In genomic region chr14:31406154-31406810, GRCm38 (mm10) we compare ENCODE assay signal across 11 mouse cellular contexts. TPM values are rescaled to one million over a fixed set of nuclear protein-coding genes. Genes with fewer than 3 reads are reported as not detected.
DNase-seq lines count a peak whose midpoint lies in the region; ATAC-seq and TF ChIP-seq lines count a peak whose summit lies in the region.
"Had no signal": no experiment of that assay in that cellular context is flagged by ENCODE, and none has a peak within 500 bp of the region (broad histone marks: within the 10 kb centered on the region; RNA-seq: fewer than 3 reads in every experiment).

No protein-coding gene starts in this region.

- no peaks in the 10 kb centered on the region for H3K9me3 ChIP-seq in hindbrain, embryonic 16.5 days (ENCODE audit: control insufficient read depth, low read length)
- H3K9me3 ChIP-seq in hindbrain, embryonic 13.5 days: no peaks in the 10 kb centered on the region
- no peaks in the 10 kb centered on the region for H3K9me3 ChIP-seq in midbrain, postnatal 0 days (ENCODE audit: low read length)
- H3K9me3 ChIP-seq in midbrain, embryonic 10.5 days (replicated peaks): no peaks in the 10 kb centered on the region
- H3K9me3 ChIP-seq: forebrain, embryonic 10.5 days; megakaryocyte, embryonic 14.5 days had no signal

- no peak overlapping the region for H3K4me3 ChIP-seq in hindbrain, embryonic 16.5 days (ENCODE audit: low read length)
- H3K4me3 ChIP-seq in hindbrain, embryonic 13.5 days: no peak overlapping the region
- no peak overlapping the region for H3K4me3 ChIP-seq in midbrain, postnatal 0 days (ENCODE audit: low read depth, low read length)
- H3K4me3 ChIP-seq in midbrain, embryonic 10.5 days: no peak overlapping the region
- no peak overlapping the region for H3K4me3 ChIP-seq in cerebellum, adult 2 months (replicated peaks; ENCODE audit: insufficient read depth, low read depth, low read length)
- no peak overlapping the region for H3K4me3 ChIP-seq in macrophage (ENCODE audit: inconsistent target)
- H3K4me3 ChIP-seq: forebrain, embryonic 10.5 days; megakaryocyte, embryonic 14.5 days had no signal

- TF ChIP-seq POLR2A in cerebellum, adult 2 months (IDR thresholded peaks at IDR 0.05; ENCODE audit: borderline replicate concordance, insufficient read depth, low read length): no peak

- no peak for TF ChIP-seq CTCF in midbrain, postnatal 0 days (IDR thresholded peaks at IDR 0.05)
- TF ChIP-seq CTCF in cerebellum, adult 2 months (IDR thresholded peaks at IDR 0.05; ENCODE audit: borderline replicate concordance, insufficient read depth, low read depth, low read length): no peak

- peak; percentile 64 for DNase-seq in midbrain, postnatal 0 days (ENCODE audit: low spot score)
- DNase-seq in midbrain, embryonic 10.5 days (ENCODE audit: low spot score): no peak
- peak; percentile 82 to 89 for DNase-seq in cerebellum, adult 2 months
- DNase-seq in frontal cortex, postnatal 14 days (ENCODE audit: low spot score in 2 of 2): no peak
- DNase-seq: layer of hippocampus, adult 9-11 months had no signal

- no peak overlapping the region for H3K4me2 ChIP-seq in hindbrain, embryonic 16.5 days (ENCODE audit: low read length)
- no peak overlapping the region for H3K4me2 ChIP-seq in hindbrain, embryonic 13.5 days
- H3K4me2 ChIP-seq in midbrain, postnatal 0 days (ENCODE audit: low read depth, low read length, poor library complexity, severe bottlenecking): no peak overlapping the region

- H3K27me3 ChIP-seq in hindbrain, embryonic 16.5 days (replicated peaks; ENCODE audit: control insufficient read depth, insufficient read depth, low read length): no peaks in the 10 kb centered on the region
- H3K27me3 ChIP-seq in hindbrain, embryonic 13.5 days: no peaks in the 10 kb centered on the region
- H3K27me3 ChIP-seq in midbrain, postnatal 0 days (ENCODE audit: insufficient read depth, low read length): no peaks in the 10 kb centered on the region
- H3K27me3 ChIP-seq in midbrain, embryonic 10.5 days (ENCODE audit: low read depth, poor library complexity, severe bottlenecking): no peaks in the 10 kb centered on the region
- no peaks in the 10 kb centered on the region for H3K27me3 ChIP-seq in cerebellum, adult 2 months (ENCODE audit: control insufficient read depth, insufficient read depth, low read length)

- H3K9ac ChIP-seq in hindbrain, embryonic 16.5 days (ENCODE audit: low read depth, low read length): no peak overlapping the region
- H3K9ac ChIP-seq in hindbrain, embryonic 13.5 days: no peak overlapping the region
- H3K9ac ChIP-seq in midbrain, postnatal 0 days (replicated peaks; ENCODE audit: low read length, poor library complexity, severe bottlenecking): no peak overlapping the region

- H3K27ac ChIP-seq in hindbrain, embryonic 16.5 days (ENCODE audit: low read depth, low read length): no peak overlapping the region
- no peak overlapping the region for H3K27ac ChIP-seq in hindbrain, embryonic 13.5 days
- no peak overlapping the region for H3K27ac ChIP-seq in midbrain, postnatal 0 days (ENCODE audit: low read depth, low read length)
- H3K27ac ChIP-seq in midbrain, embryonic 10.5 days (replicated peaks): no peak overlapping the region
- peak overlapping the region; percentile 75 for H3K27ac ChIP-seq in cerebellum, adult 2 months (ENCODE audit: insufficient read depth, low read length)
- peak overlapping the region; percentile 24 for H3K27ac ChIP-seq in macrophage
- H3K27ac ChIP-seq: forebrain, embryonic 10.5 days had no signal

- peaks cover 94% of the 10 kb centered on the region for H3K79me2 ChIP-seq in macrophage (ENCODE audit: inconsistent target)

- WGBS in hindbrain, embryonic 16.5 days: 66% methylated on average over 11 of the region's 12 CpGs
- 80% methylated on average over 12 of the region's 12 CpGs for WGBS in hindbrain, embryonic 13.5 days
- 79% methylated on average over 12 of the region's 12 CpGs for WGBS in midbrain, postnatal 0 days
- 91% methylated on average over 12 of the region's 12 CpGs for WGBS in midbrain, embryonic 10.5 days
- WGBS in cerebellum, adult 2 months: 3% methylated on average over 12 of the region's 12 CpGs
- WGBS in macrophage (ENCODE audit: missing documents): 89% methylated on average over 12 of the region's 12 CpGs

- peaks cover 7% of the 10 kb centered on the region for H3K4me1 ChIP-seq in hindbrain, embryonic 16.5 days (ENCODE audit: control insufficient read depth, insufficient read depth, low read depth, low read length)
- peaks cover 26% of the 10 kb centered on the region; the same call in 1 of the 2 replicates for H3K4me1 ChIP-seq in hindbrain, embryonic 13.5 days (replicated peaks)
- H3K4me1 ChIP-seq in midbrain, postnatal 0 days (ENCODE audit: insufficient read depth, low read length): no peaks in the 10 kb centered on the region
- H3K4me1 ChIP-seq in midbrain, embryonic 10.5 days: peaks cover 20% of the 10 kb centered on the region
- H3K4me1 ChIP-seq in cerebellum, adult 2 months (ENCODE audit: control insufficient read depth, insufficient read depth, low read length): peaks cover 81% of the 10 kb centered on the region

- peaks cover 3% of the 10 kb centered on the region; the same call in 1 of the 2 replicates for H3K36me3 ChIP-seq in hindbrain, embryonic 16.5 days (ENCODE audit: control insufficient read depth, insufficient read depth, low read length)
- peaks cover 63% of the 10 kb centered on the region for H3K36me3 ChIP-seq in hindbrain, embryonic 13.5 days
- H3K36me3 ChIP-seq in midbrain, postnatal 0 days (ENCODE audit: insufficient read depth, low read length): peaks cover 31% of the 10 kb centered on the region
- H3K36me3 ChIP-seq in midbrain, embryonic 10.5 days: peaks cover 7% of the 10 kb centered on the region; the same call in 1 of the 2 replicates
- H3K36me3 ChIP-seq in macrophage (ENCODE audit: inconsistent target): peaks cover 13% of the 10 kb centered on the region; the same call in 1 of the 2 replicates

- ATAC-seq in hindbrain, embryonic 16.5 days: peak; percentile 60
- ATAC-seq in hindbrain, embryonic 13.5 days (ENCODE audit: low FRiP score): no peak
- ATAC-seq in midbrain, postnatal 0 days (ENCODE audit: low FRiP score): peak; percentile 38; the same call in 1 of the 2 replicates
- ATAC-seq: inflammation-experienced regulatory T-cells, adult 6 months had no signal

RNA-seq across cellular contexts. Expression of gene Sh3bp5, which starts 29.6 kb away (rescaled TPM):
- 152 and 155 TPM in 2 replicates for polyA plus RNA-seq in hindbrain, embryonic 16.5 days (2015; fragmentation: Nextera tagmentation; extraction: Ambion mirVana)
- polyA plus RNA-seq in hindbrain, embryonic 13.5 days (2015; fragmentation: Nextera tagmentation; extraction: Ambion mirVana): 140 and 142 TPM in 2 replicates
- 61.7 and 76.5 TPM in 2 replicates for total RNA-seq in midbrain, postnatal 0 days (2014; rRNA removed)
- 141 and 165 TPM in 2 replicates for polyA plus RNA-seq in midbrain, postnatal 0 days (2015; fragmentation: Nextera tagmentation; extraction: Ambion mirVana)
- polyA plus RNA-seq in midbrain, embryonic 10.5 days (2016; fragmentation: Nextera tagmentation; extraction: Ambion mirVana): 17.3 and 22.8 TPM in 2 replicates
- 72.9 and 77.1 TPM in 2 replicates for polyA plus RNA-seq in cerebellum, adult 2 months (2012; rRNA removed)
- 100 to 1,000 TPM in 16 of 26 experiments, 10 to 100 TPM in 10; 59.6 to 272 (median 117) TPM for total RNA-seq in macrophage (2018; cell fraction: chromatin; rRNA removed)
- total RNA-seq in macrophage (2018; cell fraction: cytosol; rRNA removed): 100 to 1,000 TPM in 24 of 26 experiments, 10 to 100 TPM in 2; 96.2 to 190 (median 141) TPM
- total RNA-seq in macrophage (2018; cell fraction: nucleus; rRNA removed): 100 to 1,000 TPM in 18 of 26 experiments, 10 to 100 TPM in 8; 64.7 to 176 (median 139) TPM
- polyA plus RNA-seq in macrophage (2018): 90.6 to 150 TPM (median 150 TPM) in 3 replicates

Comparison
In these comparisons a context has a peak if more than half of its experiments do, and no peak if none do; other contexts are left out.
1. DNase-seq: peak in midbrain, postnatal 0 days (single experiment) and cerebellum, adult 2 months (2 of 2); none in midbrain, embryonic 10.5 days (single experiment) and frontal cortex, postnatal 14 days (0 of 2).
2. H3K27ac ChIP-seq: peak in cerebellum, adult 2 months (single experiment) and macrophage (single experiment); none in hindbrain, embryonic 16.5 days (single experiment), hindbrain, embryonic 13.5 days (single experiment), midbrain, postnatal 0 days (single experiment) and midbrain, embryonic 10.5 days (single experiment).